Mouse (Mus musculus) E14TG2a.4 (cell line): ENCODE results near the gene Mst1.

ENCODE experiments used
- CTCF ChIP-seq: conservative IDR thresholded peaks from 2 replicates; pipeline ENCODE4 v1.5.1; 2014; ENCODE audit warnings: low read length
- NANOG ChIP-seq: IDR thresholded peaks from 2 replicates; pipeline ENCODE4 v1.6.1; 2014; ENCODE audit warnings: borderline replicate concordance, low read length, mixed read lengths

- no peak for TF ChIP-seq NANOG
- no peak for TF ChIP-seq CTCF
These were observed 10.4 kb downstream of the Mst1 start for GRCm38 (mm10) chr9:108090611-108091120.
